Mouse (Mus musculus) stomach, postnatal 0 days (tissue): Measurements from ENCODE around the gene Nme2.

ENCODE experiments used
- CTCF ChIP-seq: IDR thresholded peaks from 2 replicates; pipeline ENCODE4 v1.5.1; 2016; ENCODE audit warnings: antibody characterized with exemption, low read depth, mild to moderate bottlenecking, moderate library complexity
- EP300 ChIP-seq: optimal IDR thresholded peaks from 2 replicates; pipeline ENCODE3; 2016; ENCODE audit warnings: antibody characterized with exemption

- TF ChIP-seq CTCF (no peak), EP300 (no peak)
Measured at GRCm38 (mm10) chr11:93995720-93996305, 39.8 kb upstream of the Nme2 start, which contains the start of gene Spag9.
